Comparison of ENCODE assay signal across 19 mouse cellular contexts in genomic region chr13:98835740-98836139, GRCm38 (mm10). TPM values are rescaled to one million over a fixed set of nuclear protein-coding genes. Genes with fewer than 3 reads are reported as not detected.
DNase-seq lines count a peak whose midpoint lies in the region; ATAC-seq and TF ChIP-seq lines count a peak whose summit lies in the region.
"Had no signal": no experiment of that assay in that cellular context is flagged by ENCODE, and none has a peak within 500 bp of the region (broad histone marks: within the 10 kb centered on the region; RNA-seq: fewer than 3 reads in every experiment).

No protein-coding gene starts in this region.

- H3K79me2 ChIP-seq in MEL (ENCODE audit: control insufficient read depth, insufficient read depth, low read length, poor library complexity), result no peaks in the 10 kb centered on the region

- ATAC-seq in hindbrain, postnatal 0 days, result peak; percentile 30; the same call in 1 of the 2 replicates
- no peak for ATAC-seq in hindbrain, embryonic 14.5 days (ENCODE audit: low FRiP score)
- 0 out of 2 replicates have a peak, but pooled peaks have one; percentile 12 for ATAC-seq in forebrain, postnatal 0 days
- peak; percentile 66 for ATAC-seq in liver, embryonic 16.5 days (ENCODE audit: low read depth)

- H3K4me2 ChIP-seq in hindbrain, postnatal 0 days (ENCODE audit: low read depth, low read length), result no peak overlapping the region
- no peak overlapping the region for H3K4me2 ChIP-seq in hindbrain, embryonic 14.5 days (replicated peaks)
- H3K4me2 ChIP-seq in forebrain, postnatal 0 days (ENCODE audit: low read depth), result no peak overlapping the region
- no peak overlapping the region for H3K4me2 ChIP-seq in liver, embryonic 16.5 days (ENCODE audit: low read depth, low read length)
- H3K4me2 ChIP-seq: hindbrain, embryonic 15.5 days had no signal

- H3K9me3 ChIP-seq in hindbrain, postnatal 0 days (ENCODE audit: low read length), result no peaks in the 10 kb centered on the region
- H3K9me3 ChIP-seq in hindbrain, embryonic 14.5 days (ENCODE audit: control insufficient read depth, low read length), result no peaks in the 10 kb centered on the region
- H3K9me3 ChIP-seq in MEL (replicated peaks; ENCODE audit: insufficient read depth, low read length), result no peaks in the 10 kb centered on the region
- H3K9me3 ChIP-seq in forebrain, postnatal 0 days (ENCODE audit: low read length), result no peaks in the 10 kb centered on the region
- H3K9me3 ChIP-seq in liver, embryonic 16.5 days (replicated peaks; ENCODE audit: control insufficient read depth, low read length), result no peaks in the 10 kb centered on the region
- H3K9me3 ChIP-seq: hindbrain, embryonic 15.5 days had no signal

- no peak for TF ChIP-seq POLR2A in MEL (IDR thresholded peaks at IDR 0.05; ENCODE audit: control insufficient read depth in 1 of 2, insufficient read depth in 1 of 2, low read depth in 1 of 2, low read length in 2 of 2, poor library complexity in 1 of 2)

- H3K27ac ChIP-seq in hindbrain, postnatal 0 days, result no peak overlapping the region
- no peak overlapping the region for H3K27ac ChIP-seq in hindbrain, embryonic 14.5 days
- H3K27ac ChIP-seq in MEL (ENCODE audit: control insufficient read depth, low read depth, low read length), result no peak overlapping the region
- no peak overlapping the region for H3K27ac ChIP-seq in forebrain, postnatal 0 days (ENCODE audit: low read depth, low read length)
- H3K27ac ChIP-seq in liver, embryonic 16.5 days (ENCODE audit: low read length), result no peak overlapping the region
- H3K27ac ChIP-seq: gastrocnemius, adult 2 months; hindbrain, embryonic 15.5 days; stomach, postnatal 0 days had no signal

- no peak for TF ChIP-seq CTCF in hindbrain, postnatal 0 days (IDR thresholded peaks at IDR 0.05; ENCODE audit: low read depth)
- TF ChIP-seq CTCF in MEL (IDR thresholded peaks at IDR 0.05 in 2 of 3, conservative IDR thresholded peaks at IDR 0.05 in 1 of 3; ENCODE audit: control insufficient read depth in 1 of 3, insufficient read depth in 1 of 3, low read depth in 2 of 3, low read length in 3 of 3, poor library complexity in 1 of 3, severe bottlenecking in 1 of 3), result no peak
- no peak for TF ChIP-seq CTCF in forebrain, postnatal 0 days (IDR thresholded peaks at IDR 0.05; ENCODE audit: low read depth)

- H3K4me3 ChIP-seq in hindbrain, postnatal 0 days (ENCODE audit: low read length), result no peak overlapping the region
- no peak overlapping the region for H3K4me3 ChIP-seq in hindbrain, embryonic 14.5 days (replicated peaks; ENCODE audit: low read length)
- no peak overlapping the region for H3K4me3 ChIP-seq in MEL (ENCODE audit: control insufficient read depth in 1 of 2, insufficient read depth in 1 of 2, low read depth in 2 of 2, low read length in 2 of 2)
- no peak overlapping the region for H3K4me3 ChIP-seq in forebrain, postnatal 0 days (ENCODE audit: low read depth, low read length)
- H3K4me3 ChIP-seq in liver, embryonic 16.5 days (ENCODE audit: low read depth, low read length), result no peak overlapping the region
- H3K4me3 ChIP-seq: gastrocnemius, adult 2 months; hindbrain, embryonic 15.5 days had no signal

- no peak for TF ChIP-seq RAD21 in MEL (IDR thresholded peaks at IDR 0.05; ENCODE audit: low read depth, low read length)

- no peak for TF ChIP-seq EP300 in MEL (IDR thresholded peaks at IDR 0.05; ENCODE audit: low read depth in 1 of 2, low read length in 2 of 2)

- peaks cover 9% of the 10 kb centered on the region; the same call in 1 of the 2 replicates for H3K36me3 ChIP-seq in hindbrain, postnatal 0 days (ENCODE audit: insufficient read depth, low read length)
- H3K36me3 ChIP-seq in hindbrain, embryonic 14.5 days (replicated peaks; ENCODE audit: control insufficient read depth, insufficient read depth), result peaks cover 30% of the 10 kb centered on the region
- H3K36me3 ChIP-seq in MEL (ENCODE audit: control insufficient read depth in 1 of 2, insufficient read depth in 2 of 2, low read length in 2 of 2), result peaks cover 0 to 9% of the 10 kb centered on the region in 2 experiments; a peak in 2 of 4 replicates
- H3K36me3 ChIP-seq in forebrain, postnatal 0 days (ENCODE audit: insufficient read depth), result peaks cover 12% of the 10 kb centered on the region
- peaks cover 3% of the 10 kb centered on the region for H3K36me3 ChIP-seq in liver, embryonic 16.5 days (ENCODE audit: control insufficient read depth, insufficient read depth)

- no peak for DNase-seq in hindbrain, postnatal 0 days (ENCODE audit: low spot score)
- no peak for DNase-seq in hindbrain, embryonic 14.5 days (ENCODE audit: low spot score)
- peak; percentile 30 for DNase-seq in MEL (ENCODE audit: low read depth, low spot score)
- DNase-seq in forebrain, postnatal 0 days, result no peak
- DNase-seq in heart, adult 9 months (ENCODE audit: low spot score in 2 of 2), result no peak
- DNase-seq in kidney, postnatal 10 days, result no peak
- DNase-seq in ovary, postnatal 36 days (ENCODE audit: low spot score), result no peak
- DNase-seq: cerebellum, adult 8-10 months; gastrocnemius, adult 2 months; heart, postnatal 36 days; kidney, adult 11 months; kidney, postnatal 14 days; lung, adult 18-20 months; retina, postnatal 1 day; right cerebral cortex, postnatal 4 days had no signal

- H3K27me3 ChIP-seq in hindbrain, postnatal 0 days (ENCODE audit: insufficient read depth, low read length), result no peaks in the 10 kb centered on the region
- H3K27me3 ChIP-seq in hindbrain, embryonic 14.5 days (ENCODE audit: control insufficient read depth, insufficient read depth, low read length), result no peaks in the 10 kb centered on the region
- no peaks in the 10 kb centered on the region for H3K27me3 ChIP-seq in MEL (ENCODE audit: control insufficient read depth in 1 of 2, insufficient read depth in 2 of 2, low read length in 2 of 2)
- no peaks in the 10 kb centered on the region for H3K27me3 ChIP-seq in forebrain, postnatal 0 days (ENCODE audit: insufficient read depth, low read length)
- no peaks in the 10 kb centered on the region for H3K27me3 ChIP-seq in liver, embryonic 16.5 days (ENCODE audit: control insufficient read depth, insufficient read depth, low read depth, low read length)
- H3K27me3 ChIP-seq: CH12.LX; hindbrain, embryonic 15.5 days had no signal

- WGBS in hindbrain, postnatal 0 days, result 89% methylated on average over 5 of the region's 5 CpGs
- 88% methylated on average over 5 of the region's 5 CpGs for WGBS in hindbrain, embryonic 14.5 days
- WGBS in forebrain, postnatal 0 days, result 93% methylated on average over 5 of the region's 5 CpGs
- 23% methylated on average over 5 of the region's 5 CpGs for WGBS in liver, embryonic 16.5 days (ENCODE audit: insufficient replicate concordance)

- no peak overlapping the region for H3K9ac ChIP-seq in hindbrain, postnatal 0 days (replicated peaks; ENCODE audit: low read length)
- H3K9ac ChIP-seq in hindbrain, embryonic 14.5 days, result no peak overlapping the region
- no peak overlapping the region for H3K9ac ChIP-seq in MEL (ENCODE audit: control insufficient read depth, low read depth, low read length, poor library complexity, severe bottlenecking)
- no peak overlapping the region for H3K9ac ChIP-seq in forebrain, postnatal 0 days
- no peak overlapping the region for H3K9ac ChIP-seq in liver, embryonic 16.5 days (ENCODE audit: low read depth, low read length)
- H3K9ac ChIP-seq: hindbrain, embryonic 15.5 days had no signal

- H3K4me1 ChIP-seq in hindbrain, postnatal 0 days (ENCODE audit: insufficient read depth, low read length), result no peaks in the 10 kb centered on the region
- H3K4me1 ChIP-seq in hindbrain, embryonic 14.5 days (replicated peaks; ENCODE audit: control insufficient read depth, insufficient read depth, low read length), result no peaks in the 10 kb centered on the region
- H3K4me1 ChIP-seq in MEL (ENCODE audit: control insufficient read depth in 1 of 2, insufficient read depth in 2 of 2, low read length in 2 of 2), result no peaks in the 10 kb centered on the region
- no peaks in the 10 kb centered on the region for H3K4me1 ChIP-seq in forebrain, postnatal 0 days (ENCODE audit: insufficient read depth)
- H3K4me1 ChIP-seq in liver, embryonic 16.5 days (ENCODE audit: control insufficient read depth, low read depth, low read length), result peaks cover 3% of the 10 kb centered on the region
- H3K4me1 ChIP-seq: hindbrain, embryonic 15.5 days had no signal

TF ChIP-seq in MEL, 35 proteins besides CTCF, POLR2A, EP300 and RAD21 (continues in another document):
- TF ChIP-seq POLR2AphosphoS5 (IDR thresholded peaks at IDR 0.05; ENCODE audit: borderline replicate concordance, low read depth, low read length) (no peak), HCFC1 (IDR thresholded peaks at IDR 0.05; ENCODE audit: low read depth, low read length) (no peak), USF2 (IDR thresholded peaks at IDR 0.05; ENCODE audit: borderline replicate concordance in 1 of 2, insufficient read depth in 1 of 2, low read depth in 1 of 2, low read length in 2 of 2) (no peak), NELFE (IDR thresholded peaks at IDR 0.05; ENCODE audit: low read depth, low read length) (no peak), MEF2A (IDR thresholded peaks at IDR 0.05; ENCODE audit: extremely low read depth, insufficient replicate concordance, low read depth, low read length, poor library complexity, severe bottlenecking) (no peak), ETS1 (IDR thresholded peaks at IDR 0.05; ENCODE audit: low read depth, low read length) (no peak), SIN3A (IDR thresholded peaks at IDR 0.05; ENCODE audit: low read length) (no peak), CHD2 (IDR thresholded peaks at IDR 0.05; ENCODE audit: low read length) (no peak), MAFK (IDR thresholded peaks at IDR 0.05; ENCODE audit: borderline replicate concordance, low read depth, low read length) (no peak), TCF12 (IDR thresholded peaks at IDR 0.05; ENCODE audit: low read depth, low read length) (no peak), UBTF (IDR thresholded peaks at IDR 0.05; ENCODE audit: borderline replicate concordance, insufficient read depth, low read depth, low read length) (no peak), MAZ (IDR thresholded peaks at IDR 0.05; ENCODE audit: low read depth, low read length) (no peak), JUND (IDR thresholded peaks at IDR 0.05; ENCODE audit: low read depth, low read length) (no peak), ZC3H11A (IDR thresholded peaks at IDR 0.05; ENCODE audit: low read depth, low read length) (no peak), USF1 (IDR thresholded peaks at IDR 0.05; ENCODE audit: low read depth, low read length) (no peak)

RNA-seq across cellular contexts. Expression of gene Fcho2, which starts 20.5 kb away (rescaled TPM):
- total RNA-seq in hindbrain, postnatal 0 days (2014; rRNA removed), result 15.7 and 19.6 TPM in 2 replicates
- 18.1 and 19.7 TPM in 2 replicates for polyA plus RNA-seq in hindbrain, postnatal 0 days (2015; fragmentation: Nextera tagmentation; extraction: Ambion mirVana)
- 22.2 and 23.5 TPM in 2 replicates for polyA plus RNA-seq in hindbrain, embryonic 14.5 days (2014; fragmentation: Nextera tagmentation; extraction: Ambion mirVana)
- 2.2 and 2.4 TPM in 2 replicates for total RNA-seq in MEL (2012; rRNA removed)
- polyA plus RNA-seq in MEL (2012; ENCODE audit: insufficient read depth in 1 of 2, insufficient read length in 2 of 2, low read depth in 1 of 2, low replicate concordance in 2 of 2, missing spikeins in 1 of 2), result 1 to 10 TPM in 1 of 2 experiments, not detected in 1; 5.8 TPM
- total RNA-seq in forebrain, postnatal 0 days (2014; rRNA removed), result 19.9 and 25.1 TPM in 2 replicates
- 9.5 and 14.1 TPM in 2 replicates for polyA plus RNA-seq in forebrain, postnatal 0 days (2015; fragmentation: Nextera tagmentation; extraction: Ambion mirVana)
- polyA plus RNA-seq in liver, embryonic 16.5 days (2015; fragmentation: Nextera tagmentation; extraction: Ambion mirVana), result 31.1 and 33.8 TPM in 2 replicates
